Mouse (Mus musculus) midbrain, embryonic 10.5 days (tissue): ENCODE measurements around the gene Flt3l. TPM values are rescaled to one million over a fixed set of nuclear protein-coding genes. Genes with fewer than 3 reads are reported as not detected.

ENCODE experiments used
- DNase-seq: peaks from one replicate; pipeline ENCODE4 v3.0.0-alpha.2; 2017; ENCODE audit warnings: low spot score
- H3K27ac ChIP-seq: fragments of 300-500 bp; sonication (generic); replicated peaks from 2 replicates; pipeline ENCODE4 v1.5.1; 2016; ENCODE audit warnings: mild to moderate bottlenecking
- H3K27me3 ChIP-seq: fragments of 300-500 bp; sonication (generic); 2 replicates; pipeline ENCODE4 v1.6.1; 2016; ENCODE audit warnings: low read depth, mild to moderate bottlenecking; ENCODE audit not compliant: poor library complexity, severe bottlenecking
- H3K36me3 ChIP-seq: fragments of 300-500 bp; sonication (generic); 2 replicates; pipeline ENCODE4 v1.6.1; 2016; ENCODE audit warnings: mild to moderate bottlenecking, moderate library complexity
- H3K4me1 ChIP-seq: fragments of 300-500 bp; sonication (generic); 2 replicates; pipeline ENCODE4 v1.6.1; 2016
- H3K4me3 ChIP-seq: fragments of 300-500 bp; sonication (generic); 2 replicates; pipeline ENCODE4 v1.5.1; 2016; ENCODE audit warnings: mild to moderate bottlenecking, moderate library complexity
- H3K9me3 ChIP-seq: fragments of 300-500 bp; sonication (generic); replicated peaks from 2 replicates; pipeline ENCODE4 v1.6.1; 2016; ENCODE audit warnings: mild to moderate bottlenecking
- WGBS: fragments of 180-500 bp; shearing (Covaris S2); methylation state at CpG from one replicate; pipeline ENCODE4 v1.1.7; 2016; 5-methylcytosine and 5-hydroxymethylcytosine counted together
- polyA plus RNA-seq: library from polyadenylated mRNA; unstranded; fragments of >200 nt; fragmentation: Nextera tagmentation; extraction: Ambion mirVana; gene quantifications from 2 replicates; pipeline ENCODE4 v1.2.1, GENCODE M21; 2016

Gene Flt3l
- polyA plus RNA-seq = 1.1 and 1.4 TPM in 2 replicates

DNA sequence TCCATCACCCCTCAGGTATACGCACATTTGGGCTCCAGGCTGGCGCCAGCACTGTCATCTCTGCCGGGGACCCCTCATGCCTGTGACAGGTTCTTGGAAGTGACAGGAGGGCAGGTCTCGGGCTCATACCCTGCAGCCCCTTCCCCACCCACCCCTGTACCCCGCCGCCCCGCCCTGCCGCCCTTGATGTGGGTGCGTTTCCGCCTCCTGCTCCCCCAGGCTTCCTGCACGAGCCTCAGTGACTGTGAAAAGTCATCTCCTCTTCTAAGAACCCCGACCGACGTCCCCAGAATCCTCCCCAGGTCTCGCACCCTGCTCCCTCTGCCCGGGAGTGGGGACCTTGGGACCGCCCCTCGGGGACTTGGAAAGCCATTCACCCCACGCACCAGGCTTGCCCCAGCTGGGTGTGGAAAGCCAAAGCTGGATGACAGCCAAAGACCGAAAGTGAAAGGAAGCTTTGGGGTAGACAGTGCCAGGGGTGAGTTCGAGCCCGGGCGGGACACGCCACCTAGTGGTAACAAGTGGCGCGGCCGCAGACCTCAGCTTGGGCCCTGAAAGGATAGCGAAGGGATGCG, at the start of gene Flt3l, which contains the start of gene Gm45713:
Gene Flt3l (minus strand): TSS at position 440 of the 575 bp plus-strand sequence.
Gene Gm45713 (minus strand): TSS at position 239 of the 575 bp plus-strand sequence.
- WGBS = 4% methylated on average over 28 of the region's 29 CpGs
- Histone ChIP-seq H3K27ac (peak within 1 kb of the TSS; percentile 74), H3K4me3 (peak within 1 kb of the TSS; percentile 66)

DNA sequence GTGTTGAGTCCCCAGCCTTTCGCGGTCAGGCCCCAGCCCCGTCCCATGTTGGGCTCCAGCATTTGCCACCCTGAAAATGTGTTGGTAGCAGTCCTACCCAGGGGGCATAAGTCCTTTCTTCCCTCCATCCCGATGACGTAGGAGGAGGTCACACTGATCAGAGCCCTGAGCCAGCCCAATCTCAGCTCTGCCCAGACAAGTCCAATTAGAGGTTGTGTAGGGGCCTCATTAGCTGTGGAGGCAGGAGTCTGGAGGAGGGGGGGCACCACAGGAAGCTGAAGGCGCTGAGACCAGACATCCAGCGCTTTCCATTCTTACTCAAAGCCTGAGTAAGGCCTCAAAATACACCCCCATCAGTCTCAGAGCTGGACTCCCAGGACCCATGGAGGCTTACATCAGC, 49.7 kb upstream of the Flt3l start:
- H3K27me3 ChIP-seq = peaks cover 93% of the 10 kb centered on the region
- no peaks in the 10 kb centered on the region for H3K36me3 ChIP-seq
- WGBS = 71% methylated on average over 7 of the region's 7 CpGs
- no peak overlapping the region for H3K4me3 ChIP-seq
- no peaks in the 10 kb centered on the region for H3K9me3 ChIP-seq
- H3K4me1 ChIP-seq = peaks cover 22% of the 10 kb centered on the region
- H3K27ac ChIP-seq = no peak overlapping the region
- DNase-seq = no peak

More for the DNA sequence above, at the start of gene Flt3l, which contains the start of gene Gm45713:
- Histone ChIP-seq H3K36me3 (no peaks in the 10 kb centered on the region), H3K4me1 (peaks cover 23% of the 10 kb centered on the region), H3K27me3 (peaks cover 35% of the 10 kb centered on the region), H3K9me3 (no peaks in the 10 kb centered on the region)
- DNase-seq = peak; percentile 84

DNA sequence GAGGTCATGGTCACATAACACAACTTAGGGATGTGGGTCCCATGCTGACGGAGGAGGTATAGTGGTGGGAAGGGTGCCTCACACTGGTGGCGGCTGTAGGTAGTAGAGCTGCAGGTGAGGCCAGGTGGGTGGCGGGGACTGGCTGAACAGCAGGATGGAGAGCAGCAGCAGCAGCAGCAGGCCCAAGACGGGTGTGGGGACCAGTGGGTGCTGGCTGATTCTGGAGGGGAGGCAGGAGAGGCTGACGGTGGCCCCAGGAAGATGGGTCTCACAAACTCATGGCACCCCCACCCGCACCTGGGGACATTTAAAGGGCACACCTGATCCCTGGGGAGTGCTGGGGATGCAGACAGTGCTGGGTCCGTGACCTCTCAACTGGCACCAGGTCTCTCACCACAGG, 47.4 kb upstream of the Flt3l start:
- DNase-seq = no peak
- 64% methylated on average over 7 of the region's 7 CpGs for WGBS
- Histone ChIP-seq H3K9me3 (no peaks in the 10 kb centered on the region), H3K27ac (no peak overlapping the region), H3K4me1 (peaks cover 24% of the 10 kb centered on the region), H3K4me3 (no peak overlapping the region), H3K27me3 (peaks cover 98% of the 10 kb centered on the region), H3K36me3 (no peaks in the 10 kb centered on the region)

DNA sequence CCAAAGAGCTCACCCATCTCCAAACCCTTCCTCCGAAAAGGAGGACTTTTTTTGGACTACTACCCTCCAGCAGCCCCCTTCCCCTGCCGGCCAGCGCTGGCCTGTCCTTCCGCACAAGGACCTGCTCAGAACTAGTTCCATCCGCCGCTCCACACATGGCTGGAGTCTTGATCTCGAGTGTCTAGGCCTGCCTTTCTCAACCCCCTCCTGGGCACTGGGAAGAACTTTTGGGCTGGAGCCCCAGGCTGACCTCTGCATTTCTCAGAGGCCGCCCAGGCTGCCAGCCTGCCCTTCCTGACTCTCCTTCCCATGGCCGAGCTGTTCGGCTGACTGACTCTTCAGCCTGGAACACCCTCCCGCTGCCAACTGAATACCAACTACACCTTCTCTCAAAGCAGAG, 46.4 kb upstream of the Flt3l start:
- Histone ChIP-seq H3K27me3 (peaks cover 98% of the 10 kb centered on the region), H3K36me3 (no peaks in the 10 kb centered on the region), H3K4me1 (peaks cover 24% of the 10 kb centered on the region), H3K27ac (no peak overlapping the region; the same call in 1 of the 2 replicates), H3K9me3 (no peaks in the 10 kb centered on the region), H3K4me3 (peak overlapping the region; percentile 45)
- no peak for DNase-seq
- WGBS = 16% methylated on average over 11 of the region's 11 CpGs

DNA sequence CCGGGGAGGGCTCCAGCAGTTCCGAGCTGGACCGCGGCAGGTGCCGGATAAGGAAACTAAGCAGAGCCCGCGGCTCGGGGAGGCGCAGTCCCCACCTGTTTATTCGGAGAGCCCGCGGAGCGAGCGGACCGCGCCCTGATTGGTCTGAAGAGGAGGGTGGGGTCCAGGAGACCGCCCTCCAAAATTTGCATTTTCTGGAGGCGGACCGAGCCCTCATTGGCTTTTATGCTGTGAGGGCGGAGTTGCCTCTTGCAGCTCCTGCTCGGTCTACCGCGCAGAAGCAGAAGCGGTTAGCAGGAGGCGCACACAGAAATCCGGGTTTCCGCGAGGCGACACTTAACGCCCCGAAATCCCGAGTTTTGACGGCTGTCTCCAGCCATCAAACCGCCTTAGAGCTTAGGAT, 46.0 kb upstream of the Flt3l start:
- under 1% methylated on average over 34 of the region's 34 CpGs for WGBS
- peaks cover 100% of the 10 kb centered on the region for H3K27me3 ChIP-seq
- H3K4me3 ChIP-seq = peak overlapping the region; percentile 45
- DNase-seq = peak; percentile 87
- no peaks in the 10 kb centered on the region for H3K36me3 ChIP-seq
- H3K4me1 ChIP-seq = peaks cover 24% of the 10 kb centered on the region
- H3K9me3 ChIP-seq = no peaks in the 10 kb centered on the region
- H3K27ac ChIP-seq = no peak overlapping the region; the same call in 1 of the 2 replicates

DNA sequence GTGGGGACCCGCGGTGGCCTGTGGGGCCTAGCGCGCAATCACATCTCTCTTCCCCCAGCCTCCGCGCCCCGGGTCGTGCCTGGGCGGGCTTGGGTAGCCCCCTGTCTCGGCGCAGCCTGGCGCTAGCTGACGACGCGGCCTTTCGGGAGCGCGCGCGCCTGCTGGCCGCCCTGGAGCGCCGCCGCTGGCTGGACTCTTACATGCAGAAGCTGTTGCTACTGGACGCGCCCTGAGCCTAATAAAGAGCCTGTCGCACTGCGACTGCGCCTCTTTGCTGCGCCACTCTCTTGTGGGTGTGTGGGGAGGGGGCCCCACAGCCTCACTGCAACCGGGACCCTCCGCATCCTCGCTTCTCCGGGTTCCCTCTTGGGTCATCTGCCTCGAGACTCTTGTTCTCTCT, 45.3 kb upstream of the Flt3l start:
- Histone ChIP-seq H3K36me3 (no peaks in the 10 kb centered on the region), H3K4me3 (peak overlapping the region; percentile 45), H3K9me3 (no peaks in the 10 kb centered on the region), H3K27me3 (peaks cover 100% of the 10 kb centered on the region), H3K27ac (no peak overlapping the region), H3K4me1 (peaks cover 26% of the 10 kb centered on the region)
- DNase-seq = no peak
- WGBS = 4% methylated on average over 35 of the region's 35 CpGs

DNA sequence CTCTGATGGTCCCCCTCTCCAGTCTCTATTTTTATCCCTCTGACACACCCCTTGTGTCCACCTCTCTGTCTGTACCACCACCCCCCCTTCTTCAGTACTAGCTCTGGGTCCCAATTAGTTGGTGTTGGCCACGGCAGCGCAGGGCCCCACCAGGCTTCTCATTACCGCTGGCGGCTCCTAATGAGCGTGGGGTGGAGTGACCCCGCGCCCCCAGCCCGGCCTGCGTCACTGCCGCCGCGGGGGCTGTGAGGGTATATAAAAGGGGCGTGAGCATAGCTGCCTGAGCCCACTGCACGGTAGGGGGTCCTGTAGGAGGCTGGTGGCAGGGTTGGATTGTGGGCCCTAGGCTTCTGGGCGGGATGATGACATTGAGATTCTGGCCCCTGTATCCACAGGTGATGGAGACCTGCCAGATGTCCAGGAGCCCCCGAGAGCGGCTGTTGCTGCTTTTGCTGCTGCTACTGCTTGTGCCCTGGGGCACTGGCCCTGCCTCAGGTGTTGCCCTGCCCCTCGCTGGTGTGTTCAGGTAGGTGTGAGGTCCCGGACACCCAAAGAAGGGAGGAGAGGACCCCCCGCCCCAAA, 44.8 kb upstream of the Flt3l start, which contains the start of gene Pth2:
Gene Pth2 (plus strand): TSS at position 100 of the 582 bp plus-strand sequence.
- peak within 1 kb of the TSS; percentile 45 for H3K4me3 ChIP-seq
- H3K4me1 ChIP-seq = peaks cover 31% of the 10 kb centered on the region
- DNase-seq = no peak
- WGBS = 25% methylated on average over 20 of the region's 20 CpGs
- peaks cover 100% of the 10 kb centered on the region for H3K27me3 ChIP-seq
- H3K9me3 ChIP-seq = no peaks in the 10 kb centered on the region
- H3K36me3 ChIP-seq = no peaks in the 10 kb centered on the region
- no peak within 1 kb of the TSS for H3K27ac ChIP-seq

DNA sequence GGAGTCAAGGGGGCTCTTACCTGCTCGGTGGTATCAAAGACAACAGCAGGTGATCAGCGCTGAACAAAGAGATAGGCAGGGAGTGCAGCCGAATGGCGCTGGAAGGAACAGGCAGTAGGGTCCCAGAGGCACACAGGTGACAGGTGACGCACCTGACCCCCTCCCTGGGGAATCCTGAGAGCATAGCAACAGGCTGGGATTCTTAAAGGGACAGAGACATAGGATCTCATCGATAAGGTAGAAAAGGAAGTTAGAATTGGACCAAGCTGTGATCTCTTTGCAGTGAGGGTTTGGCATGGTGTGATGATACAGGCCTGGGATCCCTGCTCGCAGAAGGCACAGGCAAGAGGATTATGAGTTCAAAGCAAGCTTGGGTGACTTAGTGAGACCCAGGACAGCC, 43.2 kb upstream of the Flt3l start, which contains the start of gene Gfy:
Gene Gfy (minus strand): TSS at position 101 of the 400 bp plus-strand sequence.
- DNase-seq = no peak
- H3K9me3 ChIP-seq = no peaks in the 10 kb centered on the region
- no peak within 1 kb of the TSS for H3K27ac ChIP-seq
- H3K27me3 ChIP-seq = peaks cover 100% of the 10 kb centered on the region
- H3K36me3 ChIP-seq = no peaks in the 10 kb centered on the region
- 33% methylated on average over 7 of the region's 7 CpGs for WGBS
- H3K4me3 ChIP-seq = no peak within 1 kb of the TSS
- H3K4me1 ChIP-seq = peaks cover 46% of the 10 kb centered on the region

DNA sequence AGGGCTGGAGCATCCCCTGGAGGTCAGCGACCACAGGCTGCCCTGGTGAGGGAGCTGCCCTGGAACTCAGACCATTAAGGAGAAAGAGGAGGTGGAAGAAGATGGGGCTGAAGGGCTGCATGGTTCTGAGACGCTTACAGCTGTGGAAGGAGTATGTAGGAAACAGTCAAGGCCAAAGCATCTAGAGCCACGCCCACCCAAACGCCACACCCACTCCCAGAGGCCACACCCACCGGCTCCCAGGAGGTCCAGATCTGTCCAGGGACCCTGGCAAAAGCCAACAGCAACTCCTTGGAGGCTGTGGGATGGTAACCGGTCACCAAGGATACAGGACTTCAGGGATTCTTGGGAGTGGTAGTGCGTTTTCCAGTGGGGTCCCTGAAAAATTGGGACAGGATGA, 42.3 kb upstream of the Flt3l start:
- Histone ChIP-seq H3K4me3 (no peak overlapping the region), H3K4me1 (peaks cover 48% of the 10 kb centered on the region), H3K9me3 (no peaks in the 10 kb centered on the region), H3K27me3 (peaks cover 99% of the 10 kb centered on the region), H3K27ac (no peak overlapping the region), H3K36me3 (no peaks in the 10 kb centered on the region)
- WGBS = 21% methylated on average over 7 of the region's 7 CpGs
- no peak for DNase-seq

DNA sequence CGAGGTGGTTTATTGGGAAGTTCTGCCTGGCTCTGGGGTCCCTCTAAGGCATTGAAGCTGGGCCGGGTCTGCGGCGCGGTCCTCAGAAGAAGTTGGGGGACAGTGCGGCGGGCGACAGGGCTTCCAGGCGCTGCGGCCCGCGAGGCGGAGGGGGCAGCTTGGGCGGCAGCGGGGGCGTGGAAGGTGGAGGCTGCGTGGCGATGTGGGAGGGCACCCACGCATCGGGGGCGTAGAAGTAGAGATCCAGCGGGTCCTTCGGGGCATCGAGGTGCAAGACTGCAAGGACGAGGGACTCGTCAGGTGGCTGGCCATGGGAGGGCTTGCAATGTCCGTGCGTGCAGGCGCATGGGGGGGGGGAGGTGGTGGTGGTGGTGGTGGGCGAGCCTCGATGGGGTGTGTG, 40.1 kb upstream of the Flt3l start:
- Histone ChIP-seq H3K36me3 (no peaks in the 10 kb centered on the region), H3K27ac (0 out of 2 replicates have a peak overlapping the region, but pooled peaks have one; percentile 13)
- under 1% methylated on average over 29 of the region's 31 CpGs for WGBS

DNA sequence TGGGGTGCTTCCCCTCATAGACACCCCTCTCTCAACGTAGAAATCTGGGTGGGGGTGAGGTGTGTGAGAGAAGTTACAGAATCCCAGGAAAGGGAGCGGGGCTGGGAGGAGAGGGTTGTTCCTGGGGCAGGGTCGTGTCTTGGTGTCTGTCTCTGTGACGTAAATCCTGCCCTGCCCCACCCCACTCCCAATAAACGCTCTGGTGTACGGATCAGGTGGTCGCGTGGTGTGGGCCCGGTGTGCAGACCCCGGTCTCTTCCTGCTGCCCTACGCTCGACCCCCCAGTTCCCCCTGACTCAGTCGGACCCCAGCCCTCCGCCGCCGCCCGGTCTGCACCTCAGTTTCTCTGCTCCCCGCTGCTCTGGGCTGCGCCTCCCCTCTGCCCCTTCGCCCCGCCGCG, 39.7 kb upstream of the Flt3l start:
- Histone ChIP-seq H3K27ac (0 out of 2 replicates have a peak overlapping the region, but pooled peaks have one; percentile 13), H3K27me3 (peaks cover 97% of the 10 kb centered on the region), H3K4me3 (peak overlapping the region; percentile 44), H3K4me1 (peaks cover 27% of the 10 kb centered on the region), H3K9me3 (peaks cover 11% of the 10 kb centered on the region), H3K36me3 (no peaks in the 10 kb centered on the region)
- WGBS = under 1% methylated on average over 23 of the region's 23 CpGs
- DNase-seq = no peak

More for the DNA sequence above, 40.1 kb upstream of the Flt3l start:
- peaks cover 32% of the 10 kb centered on the region for H3K4me1 ChIP-seq
- peaks cover 9% of the 10 kb centered on the region; the same call in 1 of the 2 replicates for H3K9me3 ChIP-seq
- H3K27me3 ChIP-seq = peaks cover 97% of the 10 kb centered on the region
- DNase-seq = no peak
- H3K4me3 ChIP-seq = peak overlapping the region; percentile 44

DNA sequence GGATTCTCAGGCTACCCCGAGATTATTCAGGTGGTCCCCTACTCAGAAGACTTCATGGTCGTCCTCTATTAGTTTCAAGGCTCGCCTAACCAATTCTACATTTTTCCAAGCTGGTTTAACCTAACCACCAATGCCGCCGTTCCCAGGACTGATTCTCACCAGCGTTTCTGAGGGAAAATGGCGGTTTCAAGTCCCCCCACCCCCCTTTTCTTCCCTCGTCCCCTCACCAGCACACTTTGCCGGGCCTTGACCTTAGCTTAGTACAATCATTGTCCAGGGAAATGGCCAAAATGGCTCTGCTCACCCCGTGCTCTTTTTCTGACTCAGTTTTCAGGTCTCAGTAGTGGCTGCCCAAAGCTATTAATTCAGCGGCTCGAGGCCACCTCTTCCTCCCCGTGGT, 39.2 kb upstream of the Flt3l start:
- 4% methylated on average over 13 of the region's 13 CpGs for WGBS
- DNase-seq = no peak
- peaks cover 24% of the 10 kb centered on the region for H3K4me1 ChIP-seq

More for the DNA sequence above, 39.2 kb upstream of the Flt3l start:
- no peaks in the 10 kb centered on the region for H3K36me3 ChIP-seq
- peaks cover 16% of the 10 kb centered on the region for H3K9me3 ChIP-seq
- peak overlapping the region; percentile 44; the same call in 1 of the 2 replicates for H3K4me3 ChIP-seq
- H3K27ac ChIP-seq = no peak overlapping the region
- peaks cover 97% of the 10 kb centered on the region for H3K27me3 ChIP-seq
